Mouse (Mus musculus) kidney, postnatal 0 days (tissue): Measurements from ENCODE around the gene Ankrd6. TPM values are rescaled to one million over a fixed set of nuclear protein-coding genes. Genes with fewer than 3 reads are reported as not detected.

Source experiments
- ATAC-seq: fragments of 200-750 bp; cut with Nextera tagmentation; replicated peaks from 2 replicates; pipeline ENCODE4 v1.8.0; 2017; ENCODE audit warnings: low read depth, moderate number of reproducible peaks, moderate TSS enrichment, moderate library complexity; ENCODE audit not compliant: low FRiP score
- DNase-seq: peaks from one replicate; pipeline ENCODE4 v3.0.0-alpha.2; 2016; ENCODE audit warnings: low spot score
- H3K27ac ChIP-seq: fragments of 300-500 bp; sonication (generic); 2 replicates; pipeline ENCODE4 v1.5.1; 2014; ENCODE audit warnings: mild to moderate bottlenecking
- H3K27me3 ChIP-seq: fragments of 300-500 bp; sonication (generic); 2 replicates; pipeline ENCODE4 v1.6.1; 2014; ENCODE audit warnings: low read length, mixed read lengths; ENCODE audit not compliant: insufficient read depth
- H3K36me3 ChIP-seq: fragments of 300-500 bp; sonication (generic); 2 replicates; pipeline ENCODE4 v1.6.1; 2014; ENCODE audit warnings: low read length, mixed read lengths; ENCODE audit not compliant: insufficient read depth
- H3K4me1 ChIP-seq: fragments of 300-500 bp; sonication (generic); replicated peaks from 2 replicates; pipeline ENCODE4 v1.6.1; 2014; ENCODE audit warnings: antibody characterized with exemption, low read length, mixed read lengths; ENCODE audit not compliant: insufficient read depth
- H3K4me2 ChIP-seq: fragments of 300-500 bp; sonication (generic); 2 replicates; pipeline ENCODE4 v1.6.1; 2014; ENCODE audit warnings: mild to moderate bottlenecking, low read length, moderate library complexity, mixed read lengths
- H3K4me3 ChIP-seq: fragments of 300-500 bp; sonication (generic); replicated peaks from 2 replicates; pipeline ENCODE4 v1.5.1; 2014; ENCODE audit warnings: low read depth, low read length
- H3K9ac ChIP-seq: fragments of 300-500 bp; sonication (generic); 2 replicates; pipeline ENCODE4 v1.6.1; 2014; ENCODE audit warnings: low read depth, low read length
- H3K9me3 ChIP-seq: fragments of 300-500 bp; sonication (generic); replicated peaks from 2 replicates; pipeline ENCODE4 v1.6.1; 2016; ENCODE audit warnings: low read length, inconsistent platforms, mixed read lengths
- CTCF ChIP-seq: IDR thresholded peaks from 2 replicates; pipeline ENCODE4 v1.5.1; 2016; ENCODE audit warnings: antibody characterized with exemption, low read depth, mild to moderate bottlenecking, moderate library complexity
- WGBS: fragments of 180-500 bp; shearing (Covaris S2); extraction: QIAGEN DNeasy Blood & Tissue Kit; methylation state at CpG from one replicate; pipeline ENCODE4 v1.1.7; 2014; 5-methylcytosine and 5-hydroxymethylcytosine counted together
- polyA plus RNA-seq: library from polyadenylated mRNA; unstranded; fragments of >200 nt; fragmentation: Nextera tagmentation; extraction: Ambion mirVana; gene quantifications from 2 replicates; pipeline ENCODE4 v1.2.1, GENCODE M21; 2015

Ankrd6 gene
- polyA plus RNA-seq, 1 experiment from 2014 or later = 9.2 TPM

DNA sequence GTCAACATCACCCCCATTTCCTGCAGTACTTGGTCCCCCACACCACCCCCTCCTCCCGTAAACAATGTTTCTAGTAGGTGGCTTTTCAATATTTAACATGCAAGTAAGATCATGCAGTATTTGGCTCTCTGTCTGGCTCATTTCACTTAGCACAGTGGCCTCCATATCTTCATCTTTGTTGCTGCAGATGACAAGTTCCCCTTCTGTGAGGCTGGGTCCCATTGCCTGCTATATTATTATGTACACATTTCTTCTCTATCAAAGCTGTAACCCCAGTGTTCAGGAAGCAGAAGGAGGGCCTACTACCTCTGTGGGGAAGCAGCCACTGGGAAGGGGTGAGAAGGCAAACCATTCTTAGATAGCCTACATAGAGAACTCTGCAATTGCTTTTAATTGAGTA is 40.6 kb downstream of the Ankrd6 start:
- TF ChIP-seq CTCF = no peak
- Histone ChIP-seq H3K4me2 (no peak overlapping the region), H3K36me3 (no peaks in the 10 kb centered on the region), H3K9ac (no peak overlapping the region), H3K27ac (no peak overlapping the region), H3K9me3 (no peaks in the 10 kb centered on the region), H3K4me1 (0 out of 2 replicates have a peak, but pooled peaks cover under 1% of the 10 kb centered on the region), H3K4me3 (no peak overlapping the region), H3K27me3 (no peaks in the 10 kb centered on the region)
- DNase-seq (no peak), ATAC-seq (no peak)
- WGBS = 92% methylated on average over 1 of the region's 1 CpGs

DNA sequence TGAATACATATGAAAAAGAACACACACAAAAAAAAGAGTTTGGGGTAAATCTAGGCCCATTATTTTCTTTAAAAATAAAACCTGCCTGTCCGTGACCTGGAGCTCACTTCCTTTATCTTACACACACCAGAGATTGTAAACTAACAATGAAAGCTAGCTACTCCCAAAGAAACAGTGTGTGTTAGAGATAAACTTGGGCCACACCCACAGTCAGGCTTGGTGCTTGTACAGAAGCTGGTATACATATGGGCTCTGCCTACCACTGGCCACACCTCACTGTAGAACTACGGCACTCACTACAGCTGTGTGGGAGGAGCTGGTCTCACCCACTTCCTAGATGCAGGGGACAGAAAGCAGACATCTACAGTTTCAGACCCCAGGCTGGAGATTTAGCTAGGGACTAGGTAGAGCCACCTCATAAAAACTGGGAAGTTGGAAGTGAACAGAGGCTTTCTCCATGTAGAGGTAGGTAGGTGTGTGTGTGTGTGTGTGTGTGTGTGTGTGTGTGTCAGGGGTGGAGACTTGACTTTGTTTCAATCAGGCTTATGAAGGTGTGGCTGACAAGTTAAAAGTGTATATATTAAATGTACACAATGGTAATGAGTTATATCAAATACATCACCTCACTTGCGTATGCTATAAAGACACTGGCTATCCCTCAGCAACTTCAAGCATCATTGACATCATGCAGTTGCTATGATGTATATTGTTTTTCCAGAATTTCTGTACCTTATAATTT is 41.2 kb downstream of the Ankrd6 start:
- Histone ChIP-seq H3K9ac (no peak overlapping the region), H3K27ac (no peak overlapping the region), H3K4me2 (no peak overlapping the region), H3K36me3 (no peaks in the 10 kb centered on the region), H3K4me3 (no peak overlapping the region), H3K27me3 (no peaks in the 10 kb centered on the region), H3K9me3 (no peaks in the 10 kb centered on the region), H3K4me1 (no peaks in the 10 kb centered on the region)
- no peak for ATAC-seq
- no peak for DNase-seq
- WGBS = 68% methylated on average over 3 of the region's 3 CpGs
- no peak for TF ChIP-seq CTCF

DNA sequence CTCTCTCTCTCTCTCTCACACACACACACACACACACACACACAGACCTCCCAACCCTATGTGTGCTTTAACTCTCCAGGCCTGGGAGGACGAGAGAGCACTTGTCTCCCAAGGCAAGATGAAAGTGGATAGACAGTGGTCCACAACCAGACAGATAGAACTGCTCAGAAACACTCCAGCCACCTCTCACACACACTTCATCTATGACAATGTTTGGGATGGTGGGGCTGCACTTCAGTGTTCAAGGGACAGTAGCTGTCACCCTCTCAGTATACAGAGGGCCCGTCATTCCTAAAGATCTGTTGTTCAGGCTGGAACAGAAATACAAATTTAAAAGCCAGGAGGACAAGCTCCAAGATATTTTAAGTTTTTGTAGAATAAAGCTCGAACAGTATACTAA is 43.0 kb downstream of the Ankrd6 start:
- Histone ChIP-seq H3K4me1 (no peaks in the 10 kb centered on the region), H3K36me3 (no peaks in the 10 kb centered on the region), H3K9ac (no peak overlapping the region), H3K27ac (no peak overlapping the region), H3K4me3 (no peak overlapping the region), H3K9me3 (no peaks in the 10 kb centered on the region), H3K27me3 (no peaks in the 10 kb centered on the region), H3K4me2 (no peak overlapping the region)
- TF ChIP-seq CTCF = no peak
- DNase-seq (no peak), ATAC-seq (no peak)
- 95% methylated on average over 3 of the region's 3 CpGs for WGBS

DNA sequence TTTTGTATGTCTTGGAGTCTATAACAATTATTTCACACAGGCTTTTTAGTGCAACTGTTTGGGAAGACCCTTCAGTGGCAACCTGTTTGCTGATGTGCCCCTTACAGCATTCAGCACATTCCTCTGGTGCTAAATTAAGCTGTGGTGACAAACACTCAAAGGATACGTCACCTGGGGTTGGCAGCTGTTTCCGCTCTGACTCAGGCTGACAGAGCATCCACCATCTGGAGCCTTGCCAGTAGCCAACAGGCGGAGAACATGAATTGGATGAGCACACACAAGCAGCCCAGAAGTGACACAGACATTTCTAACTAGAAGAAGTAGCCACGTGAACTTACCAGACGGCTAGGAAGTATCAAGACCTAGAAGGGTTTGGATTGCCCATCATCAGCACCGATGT is 44.0 kb downstream of the Ankrd6 start:
- WGBS = 42% methylated on average over 6 of the region's 6 CpGs
- no peak for ATAC-seq
- H3K4me3 ChIP-seq = no peak overlapping the region

DNA sequence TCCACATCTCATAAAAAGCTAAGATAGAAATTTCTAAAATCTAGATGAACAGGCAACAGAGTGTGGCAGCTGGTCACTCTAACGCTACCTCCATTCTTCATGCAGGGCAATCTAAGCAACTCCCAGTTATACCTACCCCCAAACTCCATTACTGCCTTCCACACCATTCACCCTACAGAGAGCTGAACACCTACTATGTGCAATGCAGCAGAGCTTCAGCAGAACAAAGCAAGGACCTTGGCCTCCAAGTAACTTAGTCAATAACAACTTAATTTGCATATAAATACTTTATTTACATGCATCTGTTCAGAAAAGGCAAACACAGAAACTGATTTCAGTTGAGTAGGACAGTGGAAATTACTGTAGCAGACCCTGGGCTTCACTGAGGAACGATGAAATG is 44.7 kb downstream of the Ankrd6 start:
- no peak for ATAC-seq
- 99% methylated on average over 2 of the region's 2 CpGs for WGBS
- H3K9ac ChIP-seq = no peak overlapping the region
- no peaks in the 10 kb centered on the region for H3K4me1 ChIP-seq
- H3K27me3 ChIP-seq = no peaks in the 10 kb centered on the region
- H3K9me3 ChIP-seq = no peaks in the 10 kb centered on the region
- H3K36me3 ChIP-seq = no peaks in the 10 kb centered on the region
- no peak overlapping the region for H3K4me3 ChIP-seq
- TF ChIP-seq CTCF = no peak
- no peak overlapping the region for H3K4me2 ChIP-seq
- no peak for DNase-seq
- no peak overlapping the region for H3K27ac ChIP-seq

More for the DNA sequence above, 44.0 kb downstream of the Ankrd6 start:
- no peaks in the 10 kb centered on the region for H3K27me3 ChIP-seq
- no peak overlapping the region for H3K27ac ChIP-seq
- H3K9me3 ChIP-seq = no peaks in the 10 kb centered on the region
- no peaks in the 10 kb centered on the region for H3K4me1 ChIP-seq
- H3K4me2 ChIP-seq = no peak overlapping the region
- no peak for TF ChIP-seq CTCF
- H3K9ac ChIP-seq = no peak overlapping the region
- peak; percentile 50 for DNase-seq
- H3K36me3 ChIP-seq = no peaks in the 10 kb centered on the region

DNA sequence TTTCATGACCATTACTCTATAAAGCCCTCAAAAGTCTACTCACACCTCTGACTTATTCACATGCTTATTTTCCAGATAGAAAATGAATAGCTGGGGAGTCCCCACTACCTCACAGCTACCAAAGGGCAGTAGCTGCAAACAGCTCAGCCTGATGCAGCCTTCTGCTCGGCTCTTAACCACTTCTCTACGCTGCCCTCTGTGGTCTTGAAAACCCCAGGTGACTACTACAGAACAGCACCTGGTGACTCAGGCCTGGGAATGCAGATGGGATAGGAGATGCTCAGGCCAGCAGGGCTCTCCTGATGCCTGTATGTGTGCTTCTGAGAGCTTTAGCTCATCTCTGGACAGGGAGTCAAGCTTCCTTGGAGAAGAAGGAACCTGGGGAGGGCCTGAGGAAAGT is 45.3 kb downstream of the Ankrd6 start:
- no peak for DNase-seq
- H3K9ac ChIP-seq = no peak overlapping the region
- 79% methylated on average over 2 of the region's 2 CpGs for WGBS
- H3K27ac ChIP-seq = no peak overlapping the region
- no peak for ATAC-seq
- H3K27me3 ChIP-seq = no peaks in the 10 kb centered on the region
- H3K36me3 ChIP-seq = no peaks in the 10 kb centered on the region
- no peaks in the 10 kb centered on the region for H3K4me1 ChIP-seq
- no peak overlapping the region for H3K4me3 ChIP-seq
- no peak overlapping the region for H3K4me2 ChIP-seq
- TF ChIP-seq CTCF = no peak
- no peaks in the 10 kb centered on the region for H3K9me3 ChIP-seq

DNA sequence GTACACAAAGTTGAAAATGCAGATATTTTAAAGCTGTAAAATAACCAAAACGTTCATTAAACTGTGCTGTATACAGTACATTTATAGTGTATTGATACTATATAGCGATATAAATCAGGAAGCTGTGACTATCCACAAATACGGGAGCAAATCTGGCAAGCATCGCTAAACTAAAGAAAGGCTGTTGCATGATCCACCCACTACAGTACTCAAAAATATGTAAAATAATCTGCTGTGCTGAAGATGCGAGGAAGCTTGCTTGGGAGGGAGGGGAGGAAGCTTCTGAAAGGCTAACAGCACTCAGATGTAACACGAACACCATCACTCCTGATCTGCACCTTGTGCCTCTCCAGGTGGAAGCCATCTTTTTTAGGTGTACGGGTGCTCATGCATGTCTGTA is 46.8 kb downstream of the Ankrd6 start:
- H3K27me3 ChIP-seq = no peaks in the 10 kb centered on the region
- H3K9ac ChIP-seq = no peak overlapping the region
- H3K4me1 ChIP-seq = no peaks in the 10 kb centered on the region
- H3K27ac ChIP-seq = no peak overlapping the region
- no peak overlapping the region for H3K4me3 ChIP-seq
- no peak overlapping the region for H3K4me2 ChIP-seq
- WGBS = 78% methylated on average over 7 of the region's 7 CpGs
- H3K9me3 ChIP-seq = no peaks in the 10 kb centered on the region
- DNase-seq (no peak), ATAC-seq (no peak)
- TF ChIP-seq CTCF = no peak
- no peaks in the 10 kb centered on the region for H3K36me3 ChIP-seq
